Mouse (Mus musculus): ENCODE data around the gene Impg1.

The Impg1 gene

DNA sequence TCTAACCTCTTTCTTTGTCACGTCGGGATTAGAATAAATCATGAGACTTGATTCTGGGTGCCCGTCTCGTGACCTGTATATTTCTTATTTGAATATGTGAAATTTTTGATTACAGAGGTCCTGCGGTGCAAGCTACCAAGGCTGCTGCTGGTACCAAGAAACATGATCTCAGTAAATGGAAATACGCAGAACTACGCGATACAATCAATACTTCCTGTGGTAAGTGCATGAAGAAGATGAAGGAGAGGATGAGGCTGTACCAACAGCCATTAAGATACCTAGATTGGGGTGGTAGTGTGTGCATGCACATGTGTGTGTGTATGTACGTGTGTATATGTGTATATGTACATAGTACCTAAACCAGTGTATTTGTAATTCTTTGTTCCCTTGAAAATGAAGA is 166.2 kb downstream of the Impg1 start:
- ChIA-PET CTCF (interaction anchor here in 1 of 4 experiments (0.6 to 0.7 kb wide), 3 partner anchors 94 to 1591 kb away, joined by 3 to 4 read pairs (median 3); no protein-coding TSS in a partner anchor), POLR2A (no interaction called here)

GRCm38 (mm10) chr9:80296086-80296485 is 169.2 kb downstream of the Impg1 start:
- CTCF ChIA-PET: no interaction called here
- POLR2A ChIA-PET: no interaction called here

GRCm38 (mm10) chr9:80293056-80293584 is 172.2 kb downstream of the Impg1 start:
- ChIA-PET POLR2A (no interaction called here), CTCF (no interaction called here)

DNA sequence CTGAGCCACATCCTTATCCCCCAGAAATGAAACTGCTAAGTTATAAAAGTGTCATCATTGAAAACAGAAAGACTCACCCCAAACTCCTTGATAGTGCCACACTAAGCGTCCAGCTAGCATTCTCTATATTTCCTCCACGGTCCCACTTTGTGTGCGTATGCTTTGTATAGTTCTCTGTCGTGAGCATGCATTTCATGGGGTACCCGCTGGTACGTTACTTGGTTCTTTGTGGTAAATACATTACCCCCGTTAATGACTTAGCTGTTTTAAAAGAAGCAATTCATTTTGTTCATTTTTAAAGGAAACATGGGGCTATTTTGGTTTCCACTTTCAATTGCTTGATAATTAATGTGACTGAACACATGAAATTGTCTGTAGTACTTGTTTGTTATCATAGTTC is 178.4 kb downstream of the Impg1 start:
- ChIA-PET POLR2A (no interaction called here), CTCF (no interaction called here)

DNA sequence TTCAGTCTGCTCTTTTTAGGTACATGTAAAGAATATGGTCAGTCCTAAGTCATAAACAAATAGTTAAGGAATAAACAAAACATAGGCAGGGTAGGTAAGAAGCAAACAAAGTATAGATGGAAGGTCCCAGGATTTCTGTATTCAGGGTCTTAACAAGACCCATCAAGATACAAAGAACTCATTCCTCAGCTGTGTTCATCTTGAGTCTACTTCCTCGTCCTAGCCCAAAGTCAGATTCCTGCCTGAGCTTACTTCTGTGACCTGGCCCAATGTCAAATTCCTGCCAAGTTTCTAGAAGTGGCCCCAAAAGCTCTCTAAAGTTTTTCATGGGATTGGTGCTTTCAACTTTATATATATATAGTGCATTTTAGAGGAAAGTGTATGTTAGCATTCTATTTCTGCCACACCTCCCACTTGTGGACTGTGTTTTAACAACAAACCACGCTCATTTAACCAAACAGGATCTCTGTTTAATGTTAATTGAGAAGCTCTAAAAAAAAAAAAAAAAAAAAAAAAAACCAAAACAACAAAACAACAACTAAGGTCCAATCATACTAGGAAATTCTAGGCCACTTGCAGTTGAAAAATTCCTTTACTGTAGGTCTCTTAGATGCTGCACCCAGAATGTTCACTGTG is 180.6 kb downstream of the Impg1 start:
- POLR2A ChIA-PET: interaction anchor here (0.6 to 1.9 kb wide), 8 partner anchors 22 to 206 kb away, joined by 3 to 9 read pairs (median 4); partner anchors contain the start of gene Myo6 (in 1 of the 4)
- CTCF ChIA-PET: interaction anchor here (0.6 to 1.0 kb wide), 4 partner anchors 131 to 1615 kb away, joined by 3 to 10 read pairs (median 3); no protein-coding TSS in a partner anchor

DNA sequence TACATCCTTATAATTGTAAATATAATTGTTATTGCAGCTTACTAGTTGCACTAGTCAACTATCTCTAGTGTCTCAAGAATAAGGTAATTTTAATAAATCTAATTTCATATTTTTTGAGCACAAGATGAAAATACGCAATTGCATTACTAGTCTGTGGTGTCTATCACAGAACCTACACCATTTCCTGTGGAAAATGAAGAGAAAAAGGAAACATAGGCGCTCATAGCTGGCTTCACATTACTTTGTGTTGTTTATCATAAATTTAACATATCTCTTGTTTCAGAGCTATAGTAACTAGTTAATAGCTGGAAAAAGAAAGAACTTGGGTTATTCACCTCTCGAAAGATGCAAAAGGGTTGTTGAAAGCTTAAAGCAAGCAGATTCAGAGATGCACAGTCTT is 182.9 kb downstream of the Impg1 start:
- CTCF ChIA-PET: no interaction called here

DNA sequence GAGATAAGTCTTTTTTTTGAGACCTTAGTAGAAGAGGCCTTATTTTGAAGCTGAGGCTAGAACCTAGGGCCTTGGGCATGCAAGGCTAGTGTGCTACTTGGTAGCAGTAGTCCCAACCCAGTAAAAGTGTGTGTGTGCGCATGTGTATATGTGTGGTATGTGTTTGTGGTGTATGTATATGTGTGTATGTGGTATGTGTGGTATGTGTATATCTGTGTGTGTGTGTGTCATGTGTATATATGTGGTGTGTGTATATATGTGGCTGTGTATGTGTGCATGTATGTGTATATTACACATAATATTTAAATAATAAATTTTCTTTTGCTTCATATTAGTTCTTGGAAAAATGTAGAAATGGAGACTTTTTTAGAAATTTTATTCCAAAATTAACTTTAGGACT is 184.6 kb downstream of the Impg1 start:
- POLR2A ChIA-PET: no interaction called here

More for the DNA sequence above, 182.9 kb downstream of the Impg1 start:
- POLR2A ChIA-PET: no interaction called here

GRCm38 (mm10) chr9:80277770-80278169 is 187.5 kb downstream of the Impg1 start:
- ChIA-PET POLR2A (no interaction called here), CTCF (no interaction called here)

More for the DNA sequence above, 184.6 kb downstream of the Impg1 start:
- CTCF ChIA-PET: no interaction called here

DNA sequence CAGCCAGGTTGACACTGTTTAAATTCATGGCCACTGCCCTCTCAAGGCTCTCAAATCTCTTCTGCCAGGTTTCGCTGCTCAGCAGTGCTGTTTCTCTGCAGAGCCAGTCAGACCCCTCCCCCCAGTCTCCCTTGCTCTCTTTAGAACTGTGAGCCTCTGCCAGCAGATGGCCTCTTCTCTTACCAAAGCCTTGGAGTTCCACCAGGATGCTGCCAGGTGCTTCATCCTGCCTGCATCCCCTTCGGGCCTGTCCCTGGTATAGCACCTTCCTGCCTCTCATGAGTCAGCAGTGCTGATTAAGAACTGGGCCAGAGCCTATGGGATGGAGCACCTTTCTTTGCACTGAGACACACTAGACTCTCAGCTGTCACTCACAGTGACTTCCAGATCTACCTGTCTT is 188.1 kb downstream of the Impg1 start:
- POLR2A ChIA-PET: no interaction called here
- CTCF ChIA-PET: interaction anchor here in 1 of 4 experiments (1.2 kb wide), 1 partner anchor 55 kb away, joined by 3 read pairs; no protein-coding TSS in a partner anchor

GRCm38 (mm10) chr9:80275772-80276134 is 189.5 kb downstream of the Impg1 start:
- POLR2A ChIA-PET: interaction anchor here in 1 of 4 experiments (1.4 kb wide), 1 partner anchor 20 kb away, joined by 3 read pairs; no protein-coding TSS in a partner anchor
- CTCF ChIA-PET: no interaction called here

DNA sequence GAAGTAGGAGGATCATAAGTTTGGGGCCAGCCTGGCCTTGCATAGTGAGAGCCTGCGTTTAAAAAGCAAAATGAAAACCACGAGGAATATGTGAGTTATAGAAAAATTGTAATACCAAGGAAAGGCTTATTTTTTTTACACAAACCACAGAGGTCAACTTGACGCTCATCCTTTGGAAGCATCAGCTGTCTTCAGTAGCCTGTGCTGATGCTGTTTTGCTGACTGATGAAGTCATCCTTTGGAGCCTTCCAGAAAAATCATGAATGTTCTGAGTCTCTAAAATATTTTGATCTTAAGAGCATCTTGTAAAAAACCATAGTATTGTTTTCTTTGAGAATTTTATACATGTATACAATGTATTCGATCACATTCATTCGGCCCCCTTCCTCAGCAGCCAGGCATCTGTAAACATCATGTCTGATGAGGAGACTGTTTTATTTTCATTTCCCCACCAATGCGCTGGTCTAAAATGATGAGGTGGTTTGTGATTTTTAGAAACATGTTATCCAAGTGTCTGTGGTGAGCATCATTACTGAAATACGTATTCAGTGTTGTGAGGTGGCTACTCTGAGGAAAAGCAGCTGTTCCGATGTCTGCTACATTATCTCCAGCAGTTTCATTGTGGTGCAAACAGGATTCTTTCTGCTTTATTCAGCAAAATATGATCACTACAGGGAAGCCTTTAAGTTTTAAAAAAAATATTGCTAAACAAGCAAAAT is 190.1 kb downstream of the Impg1 start:
- ChIA-PET POLR2A (interaction anchor here in 1 of 4 experiments (0.6 to 1.4 kb wide), 2 partner anchors 12 to 19 kb away, joined by 3 to 7 read pairs; no protein-coding TSS in a partner anchor), CTCF (no interaction called here)

GRCm38 (mm10) chr9:80272951-80273350 is 192.3 kb downstream of the Impg1 start:
- POLR2A ChIA-PET: interaction anchor here in 2 of 4 experiments (0.5 to 1.1 kb wide), 2 partner anchors 11 to 19 kb away, joined by 3 to 4 read pairs; no protein-coding TSS in a partner anchor
- CTCF ChIA-PET: no interaction called here

GRCm38 (mm10) chr9:80269596-80269995 is 195.7 kb downstream of the Impg1 start:
- ChIA-PET CTCF (interaction anchor here in 1 of 4 experiments (0.6 kb wide), 1 partner anchor 163 kb away, joined by 3 read pairs; no protein-coding TSS in a partner anchor), POLR2A (interaction anchor here in 1 of 4 experiments (0.7 kb wide), 2 partner anchors 11 to 104 kb away, joined by 3 to 5 read pairs; no protein-coding TSS in a partner anchor)

DNA sequence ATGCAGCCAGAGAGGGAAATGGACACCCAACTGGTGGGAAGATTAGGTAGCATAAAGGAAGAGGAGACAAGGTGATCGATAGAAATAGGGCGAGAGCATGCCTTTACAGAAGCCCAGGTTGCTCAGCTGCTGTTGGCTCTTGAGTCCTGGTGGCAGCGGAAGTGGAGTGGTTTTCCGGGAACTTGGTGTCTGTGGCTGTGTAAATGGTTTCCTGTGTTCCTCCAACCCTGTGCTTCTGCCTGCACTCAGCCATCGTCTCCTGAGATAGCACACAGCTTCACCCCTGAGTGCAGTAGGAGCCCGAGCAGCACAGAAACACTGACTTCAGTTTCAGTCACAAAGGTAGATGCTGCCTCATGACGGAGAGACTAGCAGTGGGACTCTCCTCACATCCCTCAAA is 198.8 kb downstream of the Impg1 start:
- CTCF ChIA-PET: no interaction called here
- POLR2A ChIA-PET: no interaction called here

- POLR2A ChIA-PET: no interaction called here
- CTCF ChIA-PET: no interaction called here
These were observed 199.2 kb downstream of the Impg1 start for GRCm38 (mm10) chr9:80266086-80266485.
